Mouse (Mus musculus): Measurements from ENCODE around the gene Gm3415.
"Not testable (repeated sequence)": the region's sequence is repeated elsewhere in the genome, so short reads cannot be mapped to it uniquely, and the experiment has no call there.

Gene Gm3415

DNA sequence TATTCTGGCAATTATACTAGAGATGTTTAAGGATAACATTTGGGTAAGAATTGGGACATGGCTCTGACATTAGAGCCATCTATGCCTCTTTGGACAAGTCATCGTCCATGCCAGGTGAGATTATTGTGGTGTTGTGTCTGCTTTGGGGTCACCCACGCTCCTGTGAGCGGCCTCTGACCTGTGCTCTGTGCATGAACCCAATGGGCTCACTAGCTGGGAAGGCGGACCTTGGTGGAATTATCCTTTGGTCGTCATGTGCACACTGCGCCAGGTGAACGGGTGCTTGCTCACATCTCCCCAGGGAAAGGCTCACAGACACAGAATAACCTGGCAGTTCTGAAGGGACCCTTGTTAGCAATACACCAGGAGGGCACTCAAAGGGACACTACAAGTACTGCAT is 43.3 kb downstream of the Gm3415 start:
- not testable (repeated sequence) for DNase-seq (ENCODE audit: low read depth, low spot score)

GRCm38 (mm10) chr5:146599970-146600369 is 44.0 kb downstream of the Gm3415 start:
- DNase-seq (ENCODE audit: low read depth, low spot score): no peak

DNA sequence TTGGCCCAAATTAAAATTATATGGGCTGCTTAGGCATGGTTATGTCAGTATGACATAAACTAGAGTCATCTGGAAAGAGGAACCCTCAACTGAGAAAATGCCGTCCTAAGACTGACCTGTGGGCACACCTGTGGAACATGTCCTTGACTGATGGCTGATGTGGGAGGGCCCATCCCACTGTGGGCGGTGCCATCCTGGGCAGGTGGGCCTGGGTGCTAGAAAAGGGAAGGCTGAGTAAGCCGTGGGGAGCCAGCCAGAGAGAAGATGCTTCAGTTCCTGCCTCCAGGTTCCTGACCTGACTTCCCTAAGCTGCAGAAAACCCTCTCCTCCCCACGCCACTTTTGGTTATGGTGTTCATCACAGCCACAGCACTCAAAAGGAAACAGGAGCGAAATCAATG is 50.3 kb downstream of the Gm3415 start:
- DNase-seq (ENCODE audit: low read depth, low spot score): no peak

- DNase-seq (ENCODE audit: low read depth, low spot score): no peak
Observed at GRCm38 (mm10) chr5:146606895-146607294, 51.0 kb downstream of the Gm3415 start.

DNA sequence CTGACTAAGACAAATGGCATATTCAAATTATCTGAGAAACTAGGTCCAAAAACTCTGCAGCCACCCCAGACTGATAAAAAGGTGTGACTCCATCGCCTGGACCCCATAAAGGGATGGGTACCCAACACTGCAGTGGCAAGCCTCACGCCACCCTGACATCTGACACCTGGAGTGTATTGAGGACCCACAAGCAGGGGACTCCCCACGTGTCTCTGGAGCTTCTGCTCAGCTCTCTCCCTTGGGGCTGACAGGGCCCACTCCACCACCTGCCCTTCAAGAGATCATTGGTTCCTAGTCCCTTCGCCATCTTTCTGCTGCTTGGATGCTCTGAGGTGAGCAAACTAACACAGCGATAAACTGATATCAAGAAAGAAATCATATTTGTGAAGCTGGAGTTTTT is 51.9 kb downstream of the Gm3415 start:
- no peak for DNase-seq (ENCODE audit: low read depth, low spot score)
